Mouse (Mus musculus): Measurements from ENCODE around the gene Gpatch4.

The Gpatch4 gene

GRCm38 (mm10) chr3:88030608-88031395 is 12.1 kb upstream of the Gpatch4 start:
- DNase-seq (ENCODE audit: low spot score): peak; percentile 69

GRCm38 (mm10) chr3:88033506-88033905 is 9.4 kb upstream of the Gpatch4 start:
- no peak for DNase-seq (ENCODE audit: low spot score)

GRCm38 (mm10) chr3:88035561-88036293 is 7.2 kb upstream of the Gpatch4 start:
- no peak for DNase-seq (ENCODE audit: low spot score)

GRCm38 (mm10) chr3:88049532-88049931 is 6.6 kb downstream of the Gpatch4 start:
- no peak for DNase-seq (ENCODE audit: low spot score)

- DNase-seq (ENCODE audit: low spot score): no peak
Measured at GRCm38 (mm10) chr3:88057030-88057429, 14.1 kb downstream of the Gpatch4 start.

GRCm38 (mm10) chr3:88057902-88058696 is 15.2 kb downstream of the Gpatch4 start, which contains the start of gene Naxe:
Gene Naxe, minus strand, starts transcription at chr3:88058495.
- peak; percentile 87 for DNase-seq (ENCODE audit: low spot score)

- DNase-seq (ENCODE audit: low spot score): no peak
Measured at GRCm38 (mm10) chr3:88068386-88068785, 25.5 kb downstream of the Gpatch4 start.

- peak; percentile 82 for DNase-seq (ENCODE audit: low spot score)
Measured at GRCm38 (mm10) chr3:88071783-88072182, 28.9 kb downstream of the Gpatch4 start.

GRCm38 (mm10) chr3:88073631-88074030 is 30.7 kb downstream of the Gpatch4 start:
- DNase-seq (ENCODE audit: low spot score): no peak

GRCm38 (mm10) chr3:88074351-88074750 is 31.4 kb downstream of the Gpatch4 start:
- DNase-seq (ENCODE audit: low spot score): no peak

GRCm38 (mm10) chr3:88074766-88075165 is 31.9 kb downstream of the Gpatch4 start:
- DNase-seq (ENCODE audit: low spot score): no peak

GRCm38 (mm10) chr3:88077441-88077840 is 34.5 kb downstream of the Gpatch4 start:
- no peak for DNase-seq (ENCODE audit: low spot score)

GRCm38 (mm10) chr3:88078204-88078603 is 35.3 kb downstream of the Gpatch4 start, which contains the start of gene Ttc24:
Gene Ttc24, minus strand, starts transcription at chr3:88078304.
- no peak for DNase-seq (ENCODE audit: low spot score)

- peak; percentile 83 for DNase-seq (ENCODE audit: low spot score)
Measured at GRCm38 (mm10) chr3:88081345-88082223, 38.7 kb downstream of the Gpatch4 start, which contains the start of gene Iqgap3. Gene Iqgap3, plus strand, starts transcription at chr3:88081971.

GRCm38 (mm10) chr3:88082224-88082618 is 39.3 kb downstream of the Gpatch4 start:
- no peak for DNase-seq (ENCODE audit: low spot score)

- DNase-seq (ENCODE audit: low spot score): no peak
Measured at GRCm38 (mm10) chr3:88082663-88083062, 39.8 kb downstream of the Gpatch4 start.

GRCm38 (mm10) chr3:88084001-88084400 is 41.1 kb downstream of the Gpatch4 start:
- DNase-seq (ENCODE audit: low spot score): no peak

GRCm38 (mm10) chr3:88085459-88085858 is 42.6 kb downstream of the Gpatch4 start:
- DNase-seq (ENCODE audit: low spot score): no peak

GRCm38 (mm10) chr3:88087688-88088087 is 44.8 kb downstream of the Gpatch4 start:
- no peak for DNase-seq (ENCODE audit: low spot score)

GRCm38 (mm10) chr3:88090106-88090505 is 47.2 kb downstream of the Gpatch4 start:
- DNase-seq (ENCODE audit: low spot score): no peak

GRCm38 (mm10) chr3:88090616-88091015 is 47.7 kb downstream of the Gpatch4 start:
- DNase-seq (ENCODE audit: low spot score): no peak

Measured in ovary, postnatal 36 days (tissue).